Mouse (Mus musculus): ENCODE results near the gene Atm.

GRCm38 (mm10) chr9:53402291-53402711 lies 134.2 kb downstream of the Atm start, which contains the start of gene 4930550C14Rik:
- no peak for TF ChIP-seq CTCF (IDR thresholded peaks at IDR 0.05; ENCODE audit: borderline replicate concordance, insufficient read depth, low read depth, low read length)
- no peak for TF ChIP-seq POLR2A (IDR thresholded peaks at IDR 0.05; ENCODE audit: borderline replicate concordance, insufficient read depth, low read length)
